21 mouse cellular contexts compared by ENCODE assay signal in the genomic region with DNA sequence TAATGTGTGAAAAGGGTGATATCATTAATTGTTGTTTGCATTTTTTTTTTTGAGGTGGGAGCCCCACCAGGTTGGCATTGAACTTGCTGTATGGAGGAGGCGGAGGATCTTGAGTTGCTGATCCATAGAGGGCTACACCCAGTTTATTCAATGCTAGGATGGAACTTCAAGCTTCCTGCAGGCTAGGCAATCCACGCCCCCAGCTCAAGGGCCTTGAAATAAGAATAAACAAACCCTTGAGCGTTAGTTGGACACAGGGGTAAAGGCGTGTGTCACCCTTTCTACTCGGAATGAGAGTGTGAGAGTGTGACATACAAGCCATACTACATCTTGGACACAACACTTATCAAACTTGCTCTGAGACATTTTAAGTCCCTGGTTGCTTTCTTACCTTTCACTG. TPM values are rescaled to one million over a fixed set of nuclear protein-coding genes. Genes with fewer than 3 reads are reported as not detected.
DNase-seq lines count a peak whose midpoint lies in the region; ATAC-seq and TF ChIP-seq lines count a peak whose summit lies in the region.
"Had no signal": no experiment of that assay in that cellular context is flagged by ENCODE, and none has a peak within 500 bp of the region (broad histone marks: within the 10 kb centered on the region; RNA-seq: fewer than 3 reads in every experiment).

No protein-coding gene starts in this region.

- H3K9ac ChIP-seq in liver, embryonic 16.5 days (ENCODE audit: low read depth, low read length) = no peak overlapping the region
- H3K9ac ChIP-seq: embryonic facial prominence, embryonic 15.5 days had no signal

- no peak for TF ChIP-seq POLR2A in small intestine, adult 2 months (IDR thresholded peaks at IDR 0.05; ENCODE audit: low read depth, low read length)

- no peak for ATAC-seq in liver, embryonic 16.5 days (ENCODE audit: low read depth)
- ATAC-seq: forebrain, embryonic 14.5 days; inflammation-experienced regulatory T-cells, adult 6 months had no signal

- H3K4me1 ChIP-seq in liver, embryonic 16.5 days (ENCODE audit: control insufficient read depth, low read depth, low read length) = peaks cover 15% of the 10 kb centered on the region
- peaks cover 6% of the 10 kb centered on the region; the same call in 1 of the 2 replicates for H3K4me1 ChIP-seq in small intestine, adult 2 months (ENCODE audit: control insufficient read depth, insufficient read depth, insufficient read length, low read length)

- H3K4me2 ChIP-seq in liver, embryonic 16.5 days (ENCODE audit: low read depth, low read length) = no peak overlapping the region
- H3K4me2 ChIP-seq: heart, embryonic 11.5 days had no signal

- no peaks in the 10 kb centered on the region for H3K9me3 ChIP-seq in liver, embryonic 16.5 days (replicated peaks; ENCODE audit: control insufficient read depth, low read length)
- H3K9me3 ChIP-seq: embryonic facial prominence, embryonic 15.5 days; limb, embryonic 10.5 days had no signal

- TF ChIP-seq CTCF in left cerebral cortex, adult 2 months (IDR thresholded peaks at IDR 0.05) = no peak
- TF ChIP-seq CTCF in small intestine, adult 2 months (IDR thresholded peaks at IDR 0.05; ENCODE audit: extremely low read depth, insufficient read length, insufficient replicate concordance, low read depth, low read length) = no peak
- no peak for TF ChIP-seq CTCF in gastrocnemius, adult 2 months (IDR thresholded peaks at IDR 0.05)

- no peaks in the 10 kb centered on the region for H3K27me3 ChIP-seq in liver, embryonic 16.5 days (ENCODE audit: control insufficient read depth, insufficient read depth, low read depth, low read length)
- H3K27me3 ChIP-seq in small intestine, adult 2 months (ENCODE audit: control insufficient read depth, insufficient read depth, low read length) = no peaks in the 10 kb centered on the region
- H3K27me3 ChIP-seq: embryonic facial prominence, embryonic 15.5 days had no signal

- peak overlapping the region; percentile 71; the same call in 1 of the 2 replicates for H3K4me3 ChIP-seq in left cerebral cortex, adult 2 months
- H3K4me3 ChIP-seq in liver, embryonic 16.5 days (ENCODE audit: low read depth, low read length) = no peak overlapping the region
- H3K4me3 ChIP-seq in small intestine, adult 2 months (ENCODE audit: low read depth, low read length) = no peak overlapping the region
- no peak overlapping the region for H3K4me3 ChIP-seq in gastrocnemius, adult 2 months
- H3K4me3 ChIP-seq: limb, embryonic 10.5 days had no signal

- intact Hi-C loops in left cerebral cortex, adult 2 months (cut with DNase I) = no loop called here
- intact Hi-C loops in gastrocnemius, adult 2 months (cut with DNase I) = no loop called here
- intact Hi-C loops in heart, postnatal 36 days (cut with DNase I) = no loop called here

- WGBS in liver, embryonic 16.5 days (ENCODE audit: insufficient replicate concordance) = 53% methylated on average over 5 of the region's 5 CpGs
- WGBS in small intestine, adult 2 months = 24% methylated on average over 5 of the region's 5 CpGs

- H3K36me3 ChIP-seq in liver, embryonic 16.5 days (ENCODE audit: control insufficient read depth, insufficient read depth) = no peaks in the 10 kb centered on the region
- no peaks in the 10 kb centered on the region for H3K36me3 ChIP-seq in small intestine, adult 2 months (ENCODE audit: control insufficient read depth, insufficient read depth, low read length)
- H3K36me3 ChIP-seq: embryonic facial prominence, embryonic 15.5 days; limb, embryonic 10.5 days had no signal

- no peak for DNase-seq in left cerebral cortex, adult 2 months (ENCODE audit: extremely low spot score in 1 of 2, low spot score in 2 of 2)
- DNase-seq in left cerebral cortex, adult 18-20 months (ENCODE audit: low spot score in 2 of 2) = no peak
- DNase-seq in R1 (ENCODE audit: low read depth, low spot score) = peak; percentile 23
- no peak for DNase-seq in gastrocnemius, adult 2 months
- no peak for DNase-seq in thymus, postnatal 14 days
- no peak for DNase-seq in heart, postnatal 36 days
- DNase-seq: cerebellum, adult 18-20 months; gastrocnemius, postnatal 10 days; kidney, postnatal 25 days; right cerebral cortex, postnatal 14 days had no signal

- H3K27ac ChIP-seq in left cerebral cortex, adult 2 months = no peak overlapping the region
- peak overlapping the region; percentile 6 for H3K27ac ChIP-seq in liver, embryonic 16.5 days (ENCODE audit: low read length)
- H3K27ac ChIP-seq in small intestine, adult 2 months (ENCODE audit: insufficient read depth, low read depth, low read length) = peak overlapping the region; percentile 10; the same call in 1 of the 2 replicates
- no peak overlapping the region for H3K27ac ChIP-seq in gastrocnemius, adult 2 months
- H3K27ac ChIP-seq: embryonic facial prominence, embryonic 15.5 days; limb, embryonic 10.5 days had no signal

RNA-seq across cellular contexts. Expression of a gene that starts 2.0 kb away (rescaled TPM):
- total RNA-seq in left cerebral cortex, adult 2 months (2021) = 100 to 1,000 TPM; 165 to 181 TPM
- total RNA-seq in left cerebral cortex, adult 18-20 months (2021) = 100 to 1,000 TPM; 176 to 180 TPM
- polyA plus RNA-seq in liver, embryonic 16.5 days (2015; fragmentation: Nextera tagmentation; extraction: Ambion mirVana) = 4.5 and 4.8 TPM in 2 replicates
- 1.8 and 1.9 TPM in 2 replicates for polyA plus RNA-seq in small intestine, adult 2 months (2012; rRNA removed)
- total RNA-seq in gastrocnemius, adult 2 months (2021) = 10 to 100 TPM; 37.7 to 42.7 TPM
- total RNA-seq in heart, postnatal 36 days (2021) = 10 to 100 TPM; 23.6 to 25.0 TPM

RNA-seq across cellular contexts. Expression of a gene that starts 22.1 kb away (rescaled TPM):
- total RNA-seq in left cerebral cortex, adult 2 months (2021) = not detected
- not detected for total RNA-seq in left cerebral cortex, adult 18-20 months (2021)
- polyA plus RNA-seq in liver, embryonic 16.5 days (2015; fragmentation: Nextera tagmentation; extraction: Ambion mirVana) = not detected in 2 replicates
- polyA plus RNA-seq in small intestine, adult 2 months (2012; rRNA removed) = not detected in 2 replicates
- total RNA-seq in gastrocnemius, adult 2 months (2021) = not detected
- not detected for total RNA-seq in heart, postnatal 36 days (2021)
- total RNA-seq: gastrocnemius, postnatal 10 days; hematopoietic stem cell, adult 5-6 weeks; layer of hippocampus, postnatal 14 days; megakaryocyte progenitor cell, adult 5-6 weeks had no signal
- polyA plus RNA-seq: embryonic facial prominence, embryonic 15.5 days; forebrain, embryonic 14.5 days; heart, embryonic 11.5 days; inflammation-experienced regulatory T-cells, adult 6 months; limb, embryonic 10.5 days; urinary bladder, adult 2 months had no signal

RNA-seq across cellular contexts. Expression of a gene that starts 31.5 kb away (rescaled TPM):
- 10 to 100 TPM; 16.0 to 16.7 TPM for total RNA-seq in left cerebral cortex, adult 2 months (2021)
- total RNA-seq in left cerebral cortex, adult 18-20 months (2021) = 10 to 100 TPM; 14.6 to 15.3 TPM
- 47.5 and 50.6 TPM in 2 replicates for polyA plus RNA-seq in liver, embryonic 16.5 days (2015; fragmentation: Nextera tagmentation; extraction: Ambion mirVana)
- 0.05 and 0.08 TPM in 2 replicates for polyA plus RNA-seq in small intestine, adult 2 months (2012; rRNA removed)
- under 1 TPM in 1 of 2 experiments, not detected in 1; 0.06 TPM for total RNA-seq in gastrocnemius, adult 2 months (2021)
- under 1 TPM in 1 of 2 experiments, not detected in 1; 0.08 TPM for total RNA-seq in heart, postnatal 36 days (2021)
- polyA plus RNA-seq: inflammation-experienced regulatory T-cells, adult 6 months had no signal

Comparison
In these comparisons a context has a peak if more than half of its experiments do, and no peak if none do; other contexts are left out.
1. H3K27ac ChIP-seq: peak in liver, embryonic 16.5 days (single experiment) and small intestine, adult 2 months (single experiment); none in left cerebral cortex, adult 2 months (single experiment) and gastrocnemius, adult 2 months (single experiment).
2. RNA of a gene that starts 31.5 kb away (total RNA-seq): 16.0 to 16.7 TPM in left cerebral cortex, adult 2 months and 14.6 to 15.3 TPM in left cerebral cortex, adult 18-20 months; 0.08 TPM in heart, postnatal 36 days and 0.06 TPM in gastrocnemius, adult 2 months; every median in the first group is over 10 times any median in the second.